Mouse (Mus musculus) heart, adult 2 months (tissue): ENCODE measurements around the gene Pgd.

Experiments
- CTCF ChIP-seq: fragments of 200-600 bp; IDR thresholded peaks from 2 replicates; pipeline ENCODE4 v1.8.1; 2022; ENCODE audit warnings: antibody characterized with exemption, mild to moderate bottlenecking, moderate library complexity
- POLR2A ChIP-seq: fragments of 200-500 bp; IDR thresholded peaks from 2 replicates; pipeline ENCODE4 v1.6.1; 2011; ENCODE audit warnings: mild to moderate bottlenecking, low read depth, low read length, control low read depth; ENCODE audit not compliant: insufficient read depth

- TF ChIP-seq CTCF: no peak
- no peak for TF ChIP-seq POLR2A
Observed at GRCm38 (mm10) chr4:149173661-149174060, 7.1 kb upstream of the Pgd start.
